Mouse (Mus musculus) megakaryocyte, embryonic 14.5 days (primary cell): ENCODE measurements around the gene Zer1.

Source experiments
- FLI1 ChIP-seq: IDR thresholded peaks from 2 replicates; pipeline ENCODE4 v1.6.1; 2012; ENCODE audit warnings: low read length, inconsistent platforms, mixed read lengths
- GATA1 ChIP-seq: IDR thresholded peaks from 3 replicates; pipeline ENCODE4 v1.6.1; 2012; ENCODE audit warnings: mixed read lengths, low read length, inconsistent platforms, borderline replicate concordance

GRCm38 (mm10) chr2:30049831-30050230, 74.6 kb downstream of the Zer1 start:
- no peak for TF ChIP-seq GATA1
- TF ChIP-seq FLI1, result no peak
